21 mouse cellular contexts compared by ENCODE assay signal in genomic region chr11:21166495-21167096, GRCm38 (mm10).
DNase-seq lines count a peak whose midpoint lies in the region; ATAC-seq and TF ChIP-seq lines count a peak whose summit lies in the region.
"Had no signal": no experiment of that assay in that cellular context is flagged by ENCODE, and none has a peak within 500 bp of the region (broad histone marks: within the 10 kb centered on the region; RNA-seq: fewer than 3 reads in every experiment).

No protein-coding gene starts in this region.

- H3K9ac ChIP-seq in liver, embryonic 15.5 days = no peak overlapping the region
- no peak overlapping the region for H3K9ac ChIP-seq in forebrain, embryonic 11.5 days (ENCODE audit: low read length)
- H3K9ac ChIP-seq in stomach, postnatal 0 days (ENCODE audit: low read length) = no peak overlapping the region
- H3K9ac ChIP-seq: embryonic facial prominence, embryonic 12.5 days; heart, embryonic 15.5 days; kidney, embryonic 15.5 days; limb, embryonic 15.5 days; midbrain, embryonic 15.5 days had no signal

- no peak overlapping the region for H3K4me3 ChIP-seq in spleen, adult 2 months (ENCODE audit: extremely low read depth, insufficient read depth, insufficient read length)
- no peak overlapping the region for H3K4me3 ChIP-seq in liver, embryonic 15.5 days (replicated peaks)
- no peak overlapping the region for H3K4me3 ChIP-seq in forebrain, embryonic 11.5 days (ENCODE audit: low read depth, low read length)
- no peak overlapping the region for H3K4me3 ChIP-seq in stomach, postnatal 0 days (ENCODE audit: low read depth, low read length)
- H3K4me3 ChIP-seq: embryonic facial prominence, embryonic 12.5 days; gastrocnemius, adult 2 months; heart, embryonic 15.5 days; hindbrain, embryonic 10.5 days; kidney, embryonic 15.5 days; limb, embryonic 15.5 days; midbrain, embryonic 15.5 days had no signal

- no peaks in the 10 kb centered on the region for H3K9me3 ChIP-seq in liver, embryonic 15.5 days (replicated peaks)
- no peaks in the 10 kb centered on the region for H3K9me3 ChIP-seq in forebrain, embryonic 11.5 days (ENCODE audit: control insufficient read depth, low read length)
- 0 out of 2 replicates have a peak, but pooled peaks cover 7% of the 10 kb centered on the region for H3K9me3 ChIP-seq in stomach, postnatal 0 days (ENCODE audit: control insufficient read depth, low read length)
- H3K9me3 ChIP-seq: embryonic facial prominence, embryonic 12.5 days; heart, embryonic 15.5 days; kidney, embryonic 15.5 days; limb, embryonic 15.5 days; midbrain, embryonic 15.5 days had no signal

- no peaks in the 10 kb centered on the region for H3K27me3 ChIP-seq in spleen, adult 2 months (ENCODE audit: control insufficient read depth, insufficient read depth, low read length)
- H3K27me3 ChIP-seq in liver, embryonic 15.5 days = no peaks in the 10 kb centered on the region
- H3K27me3 ChIP-seq in forebrain, embryonic 11.5 days (ENCODE audit: control insufficient read depth, insufficient read depth, low read length) = no peaks in the 10 kb centered on the region
- H3K27me3 ChIP-seq in stomach, postnatal 0 days (ENCODE audit: control insufficient read depth, insufficient read depth, low read length) = no peaks in the 10 kb centered on the region
- H3K27me3 ChIP-seq: embryonic facial prominence, embryonic 12.5 days; heart, embryonic 15.5 days; kidney, embryonic 15.5 days; limb, embryonic 15.5 days; midbrain, embryonic 15.5 days had no signal

- ATAC-seq in hematopoietic stem cell, adult 5-6 weeks (replicated peaks in 1 of 2; ENCODE audit: insufficient read depth in 1 of 2, low FRiP score in 2 of 2, low TSS enrichment in 1 of 2, low read depth in 1 of 2, poor library complexity in 2 of 2, severe bottlenecking in 2 of 2) = peak; percentile 25 to 46; a peak in 3 of 4 replicates
- ATAC-seq in liver, embryonic 15.5 days (ENCODE audit: insufficient read depth) = peak; percentile 62; the same call in 1 of the 2 replicates
- ATAC-seq in forebrain, embryonic 11.5 days (replicated peaks; ENCODE audit: low FRiP score) = no peak
- ATAC-seq in stomach, postnatal 0 days (ENCODE audit: low FRiP score, low TSS enrichment) = no peak
- ATAC-seq: midbrain, embryonic 15.5 days had no signal

- H3K36me3 ChIP-seq in spleen, adult 2 months (ENCODE audit: control insufficient read depth, insufficient read depth, low read length) = no peaks in the 10 kb centered on the region
- no peaks in the 10 kb centered on the region for H3K36me3 ChIP-seq in liver, embryonic 15.5 days (replicated peaks)
- H3K36me3 ChIP-seq in forebrain, embryonic 11.5 days (ENCODE audit: control insufficient read depth, insufficient read depth, low read length) = no peaks in the 10 kb centered on the region
- H3K36me3 ChIP-seq in stomach, postnatal 0 days (ENCODE audit: control insufficient read depth, insufficient read depth, low read length) = no peaks in the 10 kb centered on the region
- H3K36me3 ChIP-seq: embryonic facial prominence, embryonic 12.5 days; heart, embryonic 15.5 days; hindbrain, embryonic 10.5 days; kidney, embryonic 15.5 days; limb, embryonic 15.5 days; midbrain, embryonic 15.5 days had no signal

- TF ChIP-seq POLR2A in spleen, adult 2 months (IDR thresholded peaks at IDR 0.05; ENCODE audit: low read depth, low read length) = no peak

- H3K4me1 ChIP-seq in spleen, adult 2 months (ENCODE audit: control insufficient read depth, insufficient read depth, insufficient read length) = peaks cover 6% of the 10 kb centered on the region
- H3K4me1 ChIP-seq in liver, embryonic 15.5 days (replicated peaks) = peaks cover 11% of the 10 kb centered on the region
- H3K4me1 ChIP-seq in forebrain, embryonic 11.5 days (replicated peaks; ENCODE audit: control insufficient read depth, insufficient read depth, low read length) = peaks cover 2% of the 10 kb centered on the region; the same call in 1 of the 2 replicates
- no peaks in the 10 kb centered on the region for H3K4me1 ChIP-seq in stomach, postnatal 0 days (replicated peaks; ENCODE audit: control insufficient read depth, insufficient read depth)

- DNase-seq in spleen, adult 2 months (ENCODE audit: low read depth in 1 of 2, low spot score in 2 of 2) = no peak
- no peak for DNase-seq in spleen, adult 12 weeks (ENCODE audit: low spot score)
- no peak for DNase-seq in forebrain, embryonic 11.5 days (ENCODE audit: low spot score)
- DNase-seq in kidney, adult 18-20 months = no peak
- no peak for DNase-seq in right cerebral cortex, postnatal 10 days (ENCODE audit: low spot score in 2 of 2)
- no peak for DNase-seq in stomach, postnatal 0 days (ENCODE audit: low spot score)
- DNase-seq: adrenal gland, adult 2 months; cerebellum, adult 2 months; gastrocnemius, adult 2 months; heart, adult 11 months; lung, postnatal 4 days; right cerebral cortex, adult 18-20 months; thymus, postnatal 36 days had no signal

- H3K4me2 ChIP-seq in liver, embryonic 15.5 days = peak overlapping the region; percentile 5; the same call in 1 of the 2 replicates
- H3K4me2 ChIP-seq in forebrain, embryonic 11.5 days (ENCODE audit: low read depth, low read length, severe bottlenecking) = no peak overlapping the region
- H3K4me2 ChIP-seq in stomach, postnatal 0 days (replicated peaks; ENCODE audit: low read depth) = no peak overlapping the region
- H3K4me2 ChIP-seq: embryonic facial prominence, embryonic 12.5 days; heart, embryonic 15.5 days; kidney, embryonic 15.5 days; limb, embryonic 15.5 days; midbrain, embryonic 15.5 days had no signal

- peak overlapping the region; percentile 56 for H3K27ac ChIP-seq in spleen, adult 2 months (ENCODE audit: insufficient read depth, low read length)
- H3K27ac ChIP-seq in liver, embryonic 15.5 days (replicated peaks) = no peak overlapping the region
- no peak overlapping the region for H3K27ac ChIP-seq in forebrain, embryonic 11.5 days (ENCODE audit: low read depth, low read length)
- H3K27ac ChIP-seq in stomach, postnatal 0 days (replicated peaks) = no peak overlapping the region
- H3K27ac ChIP-seq: embryonic facial prominence, embryonic 12.5 days; gastrocnemius, adult 2 months; heart, embryonic 15.5 days; hindbrain, embryonic 10.5 days; kidney, embryonic 15.5 days; limb, embryonic 15.5 days; midbrain, embryonic 15.5 days had no signal

- TF ChIP-seq EP300 in stomach, postnatal 0 days (optimal IDR thresholded peaks at IDR 0.05) = no peak

- 74% methylated on average over 2 of the region's 2 CpGs for WGBS in spleen, adult 2 months
- 18% methylated on average over 2 of the region's 2 CpGs for WGBS in liver, embryonic 15.5 days (ENCODE audit: insufficient replicate concordance)
- WGBS in forebrain, embryonic 11.5 days = 93% methylated on average over 2 of the region's 2 CpGs
- WGBS in stomach, postnatal 0 days = 93% methylated on average over 2 of the region's 2 CpGs

- TF ChIP-seq CTCF in spleen, adult 2 months (IDR thresholded peaks at IDR 0.05; ENCODE audit: extremely low read depth, insufficient read depth, insufficient read length, insufficient replicate concordance) = no peak
- TF ChIP-seq CTCF in stomach, postnatal 0 days (IDR thresholded peaks at IDR 0.05; ENCODE audit: low read depth) = no peak

Comparison
In these comparisons a context has a peak if more than half of its experiments do, and no peak if none do; other contexts are left out.
1. ATAC-seq: peak in hematopoietic stem cell, adult 5-6 weeks (2 of 2) and liver, embryonic 15.5 days (single experiment); none in forebrain, embryonic 11.5 days (single experiment) and stomach, postnatal 0 days (single experiment).